Mouse (Mus musculus): ENCODE results near the gene Idua. TPM values are rescaled to one million over a fixed set of nuclear protein-coding genes. Genes with fewer than 3 reads are reported as not detected.

The Idua gene
- total and polyA plus RNA-seq, 3 experiments, result 2.3 to 10.6 (median 5.8) TPM

DNA sequence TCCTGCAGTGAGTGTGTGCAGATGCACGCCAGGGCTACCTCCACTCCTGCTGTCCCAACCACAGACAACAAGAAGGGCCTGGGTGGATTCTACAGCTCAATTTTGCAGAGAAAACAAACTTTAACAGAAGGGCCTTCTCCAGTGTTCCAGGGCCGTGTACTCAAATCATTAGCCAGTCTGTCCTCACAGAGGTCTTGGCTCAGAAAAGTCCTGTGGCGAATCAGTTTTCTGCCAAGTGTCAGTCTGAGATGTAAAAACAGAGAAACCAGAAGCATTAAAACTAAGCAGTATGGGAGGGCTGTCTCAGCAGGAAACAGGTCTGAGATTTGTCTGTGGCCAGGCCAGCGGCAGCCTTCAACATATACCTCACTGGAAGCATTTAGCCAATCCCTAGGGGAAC lies 57.9 kb downstream of the Idua start:
- Histone ChIP-seq H3K27ac (ENCODE audit: insufficient read depth, low read depth) (no peak overlapping the region), H3K4me1 (ENCODE audit: control insufficient read depth in 1 of 2, insufficient read depth in 2 of 2) (0 out of 4 replicates have a peak, but pooled peaks cover 0 to 3% of the 10 kb centered on the region in 2 experiments), H3K79me2 (replicated peaks; ENCODE audit: control insufficient read depth, extremely low read depth, insufficient read depth, poor library complexity, severe bottlenecking) (no peaks in the 10 kb centered on the region), H3K9ac (ENCODE audit: insufficient read depth, low read depth) (no peak overlapping the region), H3K27me3 (replicated peaks) (peaks cover 23% of the 10 kb centered on the region), H3K9me3 (replicated peaks; ENCODE audit: low read length) (no peaks in the 10 kb centered on the region), H3K4me3 (replicated peaks in 1 of 3; ENCODE audit: low read depth in 2 of 3, low read length in 2 of 3, poor library complexity in 1 of 3) (no peak overlapping the region), H3K4me2 (ENCODE audit: insufficient read depth, low read depth, poor library complexity, severe bottlenecking) (no peak overlapping the region), H3K36me3 (replicated peaks in 1 of 2; ENCODE audit: control insufficient read depth in 1 of 2, insufficient read depth in 1 of 2, low read length in 1 of 2) (no peaks in the 10 kb centered on the region)
- no peak for DNase-seq (ENCODE audit: extremely low read depth)
- in situ Hi-C loops (cut with MboI; ENCODE audit: low pct_ligation_motif_present, low pct_unique_long_range_greater_than_20kb, low sequenced_read_pairs) (no loop called here), dilution Hi-C loops (cut with MboI; ENCODE audit: extremely low pct_ligation_motif_present, extremely low pct_unique_long_range_greater_than_20kb, low sequenced_read_pairs) (no loop called here)
- TF ChIP-seq JUN (IDR thresholded peaks at IDR 0.05; ENCODE audit: insufficient read depth, low read depth, low read length), result no peak

DNA sequence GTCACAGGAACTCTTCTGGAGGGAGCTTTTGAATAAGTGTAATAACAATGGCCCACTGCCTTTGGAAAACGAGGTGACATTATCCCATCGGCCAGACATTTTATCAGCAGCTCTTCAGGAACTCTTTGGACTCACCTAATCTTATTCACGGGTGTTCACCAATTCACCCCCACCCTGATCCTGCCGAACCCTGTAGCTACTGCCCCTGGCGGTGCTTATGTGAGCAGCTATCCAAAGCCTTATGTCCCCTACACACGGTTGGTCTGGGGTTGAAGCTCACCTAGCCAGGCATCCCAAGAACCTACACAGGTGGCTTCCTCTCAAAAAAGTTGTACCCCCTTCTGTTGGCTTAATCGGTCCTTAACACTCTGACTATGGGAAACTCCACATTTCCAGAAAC lies 59.6 kb downstream of the Idua start:
- Histone ChIP-seq H3K27me3 (replicated peaks) (peaks cover 15% of the 10 kb centered on the region), H3K9ac (ENCODE audit: insufficient read depth, low read depth) (no peak overlapping the region), H3K4me2 (ENCODE audit: insufficient read depth, low read depth, poor library complexity, severe bottlenecking) (no peak overlapping the region), H3K9me3 (replicated peaks; ENCODE audit: low read length) (no peaks in the 10 kb centered on the region), H3K4me1 (ENCODE audit: control insufficient read depth in 1 of 2, insufficient read depth in 2 of 2) (0 out of 4 replicates have a peak, but pooled peaks cover 0 to 3% of the 10 kb centered on the region in 2 experiments), H3K79me2 (replicated peaks; ENCODE audit: control insufficient read depth, extremely low read depth, insufficient read depth, poor library complexity, severe bottlenecking) (no peaks in the 10 kb centered on the region), H3K27ac (ENCODE audit: insufficient read depth, low read depth) (no peak overlapping the region), H3K4me3 (replicated peaks in 1 of 3; ENCODE audit: low read depth in 2 of 3, low read length in 2 of 3, poor library complexity in 1 of 3) (no peak overlapping the region), H3K36me3 (replicated peaks in 1 of 2; ENCODE audit: control insufficient read depth in 1 of 2, insufficient read depth in 1 of 2, low read length in 1 of 2) (no peaks in the 10 kb centered on the region)
- dilution Hi-C loops (cut with MboI; ENCODE audit: extremely low pct_ligation_motif_present, extremely low pct_unique_long_range_greater_than_20kb, low sequenced_read_pairs), result no loop called here
- TF ChIP-seq MXI1 (IDR thresholded peaks at IDR 0.05; ENCODE audit: low read depth, low read length) (no peak), RAD21 (IDR thresholded peaks at IDR 0.05; ENCODE audit: low read depth, low read length) (no peak), ZNF384 (IDR thresholded peaks at IDR 0.05; ENCODE audit: low read depth, low read length) (no peak), ZMIZ1 (IDR thresholded peaks at IDR 0.05; ENCODE audit: low read depth, low read length) (no peak), SIN3A (IDR thresholded peaks at IDR 0.05; ENCODE audit: low read length) (no peak), CTCF (conservative IDR thresholded peaks at IDR 0.05 in 1 of 2, IDR thresholded peaks at IDR 0.05 in 1 of 2; ENCODE audit: low read depth in 2 of 2, low read length in 2 of 2) (peak in 1 of 2 experiments; percentile 11; a peak in 1 of 4 replicates)
- in situ Hi-C loops (cut with MboI; ENCODE audit: low pct_ligation_motif_present, low pct_unique_long_range_greater_than_20kb, low sequenced_read_pairs), result no loop called here
- no peak for DNase-seq (ENCODE audit: extremely low read depth)

DNA sequence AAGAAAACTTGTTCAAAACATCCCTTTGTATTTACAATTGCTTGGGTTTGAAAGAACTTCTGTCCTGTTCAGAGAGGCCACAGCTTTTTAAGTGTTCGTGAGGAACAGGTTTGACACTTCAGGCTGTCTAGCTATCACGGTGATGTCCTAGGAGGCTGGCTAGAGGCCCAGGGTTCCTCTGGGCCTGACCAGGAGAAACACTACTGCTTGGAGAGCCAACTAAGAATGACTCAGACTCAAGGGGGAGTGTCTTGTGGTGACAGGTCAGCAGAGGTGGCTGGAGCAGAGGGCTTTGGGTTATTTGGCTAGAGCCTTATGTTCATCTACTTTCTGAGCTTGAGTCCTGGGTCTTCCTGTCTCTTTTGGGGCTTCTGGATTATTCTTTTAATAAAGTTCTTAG lies 63.9 kb downstream of the Idua start:
- peaks cover 8% of the 10 kb centered on the region for H3K27me3 ChIP-seq (replicated peaks)
- TF ChIP-seq NRF1 (IDR thresholded peaks at IDR 0.05; ENCODE audit: low read depth, low read length) (no peak), RCOR1 (conservative IDR thresholded peaks at IDR 0.05; ENCODE audit: low read depth, low read length) (no peak), MAZ (IDR thresholded peaks at IDR 0.05; ENCODE audit: low read depth, low read length) (no peak), USF1 (IDR thresholded peaks at IDR 0.05; ENCODE audit: low read depth, low read length) (no peak), BHLHE40 (IDR thresholded peaks at IDR 0.05; ENCODE audit: low read depth, low read length) (no peak), E2F4 (IDR thresholded peaks at IDR 0.05; ENCODE audit: insufficient replicate concordance, low read depth, low read length) (no peak), RAD21 (IDR thresholded peaks at IDR 0.05; ENCODE audit: low read depth, low read length) (no peak), POLR2A (IDR thresholded peaks at IDR 0.05; ENCODE audit: low read depth, low read length) (no peak), PAX5 (IDR thresholded peaks at IDR 0.05; ENCODE audit: low read length) (no peak), ZNF384 (IDR thresholded peaks at IDR 0.05; ENCODE audit: low read depth, low read length) (no peak), UBTF (IDR thresholded peaks at IDR 0.05; ENCODE audit: low read depth, low read length) (no peak), SIN3A (IDR thresholded peaks at IDR 0.05; ENCODE audit: low read length) (no peak), MAX (IDR thresholded peaks at IDR 0.05; ENCODE audit: low read length) (no peak), MYC (IDR thresholded peaks at IDR 0.05; ENCODE audit: low read depth, low read length) (no peak), CHD1 (IDR thresholded peaks at IDR 0.05; ENCODE audit: low read depth, low read length) (no peak), TCF12 (IDR thresholded peaks at IDR 0.05; ENCODE audit: low read depth, low read length) (no peak), MXI1 (IDR thresholded peaks at IDR 0.05; ENCODE audit: low read depth, low read length) (no peak), ZMIZ1 (IDR thresholded peaks at IDR 0.05; ENCODE audit: low read depth, low read length) (no peak), NELFE (IDR thresholded peaks at IDR 0.05; ENCODE audit: low read depth, low read length) (no peak), TBP (conservative IDR thresholded peaks at IDR 0.05; ENCODE audit: low read depth, low read length) (no peak)
- no peak overlapping the region for H3K9ac ChIP-seq (ENCODE audit: insufficient read depth, low read depth)
- no peak for DNase-seq (ENCODE audit: extremely low read depth)
- H3K4me1 ChIP-seq (ENCODE audit: control insufficient read depth in 1 of 2, insufficient read depth in 2 of 2), result no peaks in the 10 kb centered on the region
- no peaks in the 10 kb centered on the region for H3K79me2 ChIP-seq (replicated peaks; ENCODE audit: control insufficient read depth, extremely low read depth, insufficient read depth, poor library complexity, severe bottlenecking)
- no peak overlapping the region for H3K4me2 ChIP-seq (ENCODE audit: insufficient read depth, low read depth, poor library complexity, severe bottlenecking)
- no peaks in the 10 kb centered on the region for H3K36me3 ChIP-seq (replicated peaks in 1 of 2; ENCODE audit: control insufficient read depth in 1 of 2, insufficient read depth in 1 of 2, low read length in 1 of 2)
- no peak overlapping the region for H3K4me3 ChIP-seq (replicated peaks in 1 of 3; ENCODE audit: low read depth in 2 of 3, low read length in 2 of 3, poor library complexity in 1 of 3)
- no peaks in the 10 kb centered on the region for H3K9me3 ChIP-seq (replicated peaks; ENCODE audit: low read length)
- in situ Hi-C loops (cut with MboI; ENCODE audit: low pct_ligation_motif_present, low pct_unique_long_range_greater_than_20kb, low sequenced_read_pairs), result no loop called here
- H3K27ac ChIP-seq (ENCODE audit: insufficient read depth, low read depth), result no peak overlapping the region
- dilution Hi-C loops (cut with MboI; ENCODE audit: extremely low pct_ligation_motif_present, extremely low pct_unique_long_range_greater_than_20kb, low sequenced_read_pairs), result no loop called here
